Mouse (Mus musculus) A20 (cell line): ENCODE data around the gene Amhr2.

ENCODE experiments used
- DNase-seq: peaks from one replicate; pipeline ENCODE4 v3.0.0-alpha.2; 2011; ENCODE audit warnings: low read depth, low spot score

Gene Amhr2

DNA sequence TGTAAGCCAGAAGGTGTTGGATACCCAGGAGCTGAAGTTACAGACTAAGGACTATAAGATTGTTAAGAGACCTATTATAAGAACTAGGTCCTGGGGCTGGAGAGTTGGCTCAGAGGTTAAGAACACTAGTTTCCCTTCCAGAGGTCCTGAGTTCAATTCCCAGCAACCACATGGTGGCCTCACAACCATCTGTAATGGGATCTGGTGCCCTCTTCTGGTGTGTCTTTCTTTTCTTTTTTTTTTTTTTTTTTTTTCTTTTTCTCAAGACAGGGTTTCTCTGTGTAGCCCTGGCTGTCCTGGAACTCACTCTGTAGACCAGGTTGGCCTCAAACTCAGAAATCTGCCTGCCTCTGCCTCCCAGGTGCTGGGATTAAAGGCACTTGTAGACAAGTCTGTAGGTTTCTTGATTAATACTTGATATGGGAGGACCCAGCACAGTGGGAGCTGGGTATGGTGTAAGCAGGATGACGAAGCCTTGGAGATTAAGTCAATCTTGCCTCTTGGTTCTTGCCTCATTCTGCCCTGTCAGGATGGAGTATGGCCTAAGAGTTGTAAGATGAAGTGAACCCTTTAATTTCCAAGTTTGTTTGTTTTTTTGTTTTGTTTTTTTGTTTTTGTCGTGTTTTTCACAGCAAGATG is 21.4 kb upstream of the Amhr2 start:
- no peak for DNase-seq

GRCm38 (mm10) chr15:102424657-102425056 is 20.5 kb upstream of the Amhr2 start:
- no peak for DNase-seq

GRCm38 (mm10) chr15:102426963-102427362 is 18.2 kb upstream of the Amhr2 start:
- DNase-seq = no peak

- DNase-seq = no peak
Measured at GRCm38 (mm10) chr15:102432046-102432445, 13.1 kb upstream of the Amhr2 start.

DNA sequence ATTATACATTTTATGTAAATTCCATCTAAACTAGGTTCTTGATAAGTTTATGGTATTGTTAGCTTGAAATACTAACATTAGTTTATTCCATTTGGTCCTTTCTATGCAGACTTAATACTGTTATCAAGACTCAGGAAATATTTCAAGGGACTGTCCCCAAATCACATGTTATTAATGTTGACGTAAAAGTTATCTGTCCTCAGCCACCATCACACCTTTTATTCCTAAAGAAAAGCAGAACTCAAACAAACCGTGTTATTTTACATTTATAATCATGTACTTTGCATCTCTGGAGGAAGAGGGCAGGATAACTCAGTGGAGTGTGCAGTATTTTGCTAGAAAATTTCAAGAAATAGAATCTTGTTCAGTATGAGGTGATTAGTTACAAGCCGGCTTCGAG is 12.0 kb upstream of the Amhr2 start:
- DNase-seq = no peak

- DNase-seq = peak; percentile 73
Measured at GRCm38 (mm10) chr15:102442490-102442889, 2.7 kb upstream of the Amhr2 start.

GRCm38 (mm10) chr15:102446448-102446847 is 1.3 kb downstream of the Amhr2 start:
- DNase-seq = no peak

- no peak for DNase-seq
Measured at GRCm38 (mm10) chr15:102449366-102449765, 4.2 kb downstream of the Amhr2 start.

DNA sequence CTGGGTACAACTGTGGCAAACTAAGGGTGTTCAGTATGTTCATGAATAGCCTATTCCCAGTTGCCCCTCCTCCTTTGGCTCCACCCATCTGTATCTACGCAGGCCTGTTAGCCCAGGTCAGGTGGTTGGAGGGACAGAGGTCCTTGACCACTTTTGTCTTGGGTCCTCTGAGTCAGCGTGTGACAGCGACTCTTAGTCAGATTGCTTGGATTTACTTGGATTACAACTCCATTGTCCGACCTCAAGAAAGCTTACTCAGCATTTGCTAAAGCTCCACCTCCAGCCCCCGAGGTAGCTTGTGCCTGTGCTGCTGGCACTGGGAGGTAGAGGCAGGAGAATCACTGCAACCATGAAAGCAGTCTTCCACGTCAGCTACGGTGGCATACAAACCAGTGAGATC is 5.8 kb downstream of the Amhr2 start:
- DNase-seq = no peak

GRCm38 (mm10) chr15:102451666-102452430 is 6.7 kb downstream of the Amhr2 start:
- DNase-seq = no peak

- peak; percentile 68 for DNase-seq
Measured at GRCm38 (mm10) chr15:102455993-102456392, 10.8 kb downstream of the Amhr2 start.

DNA sequence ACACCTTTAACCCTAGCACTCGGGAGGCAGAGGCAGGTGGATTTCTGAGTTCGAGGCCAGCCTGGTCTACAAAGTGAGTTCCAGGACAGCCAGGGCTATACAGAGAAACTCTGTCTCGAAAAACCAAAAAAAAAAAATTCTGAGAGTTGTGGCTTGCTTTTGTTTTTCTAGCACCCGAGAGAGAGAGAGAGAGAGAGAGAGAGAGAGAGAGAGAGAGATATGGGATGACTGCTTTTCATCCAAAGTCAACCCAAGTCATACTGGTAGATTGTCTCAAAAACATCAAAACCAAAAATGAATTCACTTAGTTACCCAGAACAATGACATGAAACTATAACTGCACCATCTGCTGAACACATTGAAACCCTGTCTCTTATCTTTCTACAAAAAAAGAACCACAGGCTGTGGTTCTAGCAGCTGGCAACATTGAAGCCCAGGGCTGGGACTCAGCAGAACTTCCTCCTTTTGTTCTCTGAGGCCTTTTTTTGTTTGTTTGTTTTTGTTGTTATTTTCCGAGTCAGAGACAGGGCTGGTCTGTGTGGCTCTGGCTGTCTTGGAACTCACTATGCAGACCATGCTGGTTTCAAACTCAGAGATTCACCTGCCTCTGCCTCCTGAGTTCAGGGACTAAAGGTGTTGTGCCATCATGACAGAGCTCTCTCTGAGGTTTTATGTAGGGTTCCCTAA is 13.0 kb downstream of the Amhr2 start:
- DNase-seq = peak; percentile 83

DNA sequence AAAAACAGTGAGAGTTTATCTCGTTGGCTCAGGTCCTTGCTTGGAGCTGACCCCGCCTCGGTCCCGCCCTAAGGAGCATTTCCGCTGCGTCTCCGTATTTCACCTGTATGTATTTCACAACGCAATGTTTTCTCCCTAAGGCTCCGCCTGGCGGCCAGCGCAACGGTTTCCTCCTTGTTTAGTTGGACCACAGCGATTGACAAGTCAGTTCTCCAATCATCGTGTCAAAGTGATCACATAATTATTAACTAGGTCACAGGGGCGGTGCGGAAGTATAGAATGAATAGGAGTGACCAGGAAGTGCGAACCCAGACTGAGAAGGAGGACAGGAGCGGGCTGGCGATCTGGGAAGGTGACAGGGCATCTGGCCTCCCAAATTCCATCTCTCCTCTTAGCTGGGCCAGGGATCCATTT is 13.7 kb downstream of the Amhr2 start, which contains the start of gene Prr13:
Gene Prr13, plus strand, starts transcription at position 125 of the 414 bp plus-strand sequence.
- DNase-seq = peak; percentile 99

DNA sequence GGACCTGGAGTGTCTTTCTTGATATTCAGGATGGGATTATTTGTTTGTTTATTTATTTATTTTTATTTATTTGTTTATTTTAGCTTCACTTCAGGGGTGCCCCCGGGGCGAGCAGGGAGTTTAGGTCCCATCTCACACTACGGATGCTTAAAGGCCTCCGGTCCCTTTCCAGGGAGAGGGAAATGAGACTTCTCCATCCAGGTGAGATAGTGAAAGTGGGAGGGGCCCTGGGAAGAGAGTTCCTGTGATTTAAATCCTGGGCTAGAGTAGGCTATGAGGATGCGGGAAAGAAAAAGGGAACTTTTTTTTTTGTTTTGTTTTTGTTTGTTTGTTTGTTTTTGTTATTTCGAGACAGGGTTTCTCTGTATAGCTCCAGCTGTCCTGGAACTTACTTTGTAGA is 14.2 kb downstream of the Amhr2 start:
- DNase-seq = no peak

DNA sequence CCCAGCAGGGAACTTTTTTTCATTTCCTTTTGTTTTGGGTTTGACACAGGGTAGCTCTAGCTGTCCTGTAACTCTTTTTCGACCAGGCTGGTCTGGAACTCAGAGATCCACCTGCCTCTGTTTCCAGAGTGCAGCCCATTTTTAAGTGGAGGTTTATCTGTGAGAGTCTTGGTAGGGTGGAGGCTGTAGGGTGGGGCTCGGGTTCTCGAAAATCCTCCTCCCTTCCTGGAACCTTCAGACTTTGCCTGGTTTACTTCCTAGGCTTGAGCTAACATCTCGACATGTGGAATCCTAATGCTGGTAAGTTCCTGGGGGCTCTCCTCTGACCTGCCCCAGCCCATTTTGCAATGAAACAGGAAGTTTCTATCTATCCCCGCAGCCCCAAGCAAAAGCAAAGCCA is 14.7 kb downstream of the Amhr2 start:
- DNase-seq = peak; percentile 44

GRCm38 (mm10) chr15:102460409-102460808 is 15.2 kb downstream of the Amhr2 start:
- no peak for DNase-seq

- no peak for DNase-seq
Measured at GRCm38 (mm10) chr15:102460971-102461370, 15.8 kb downstream of the Amhr2 start.

DNA sequence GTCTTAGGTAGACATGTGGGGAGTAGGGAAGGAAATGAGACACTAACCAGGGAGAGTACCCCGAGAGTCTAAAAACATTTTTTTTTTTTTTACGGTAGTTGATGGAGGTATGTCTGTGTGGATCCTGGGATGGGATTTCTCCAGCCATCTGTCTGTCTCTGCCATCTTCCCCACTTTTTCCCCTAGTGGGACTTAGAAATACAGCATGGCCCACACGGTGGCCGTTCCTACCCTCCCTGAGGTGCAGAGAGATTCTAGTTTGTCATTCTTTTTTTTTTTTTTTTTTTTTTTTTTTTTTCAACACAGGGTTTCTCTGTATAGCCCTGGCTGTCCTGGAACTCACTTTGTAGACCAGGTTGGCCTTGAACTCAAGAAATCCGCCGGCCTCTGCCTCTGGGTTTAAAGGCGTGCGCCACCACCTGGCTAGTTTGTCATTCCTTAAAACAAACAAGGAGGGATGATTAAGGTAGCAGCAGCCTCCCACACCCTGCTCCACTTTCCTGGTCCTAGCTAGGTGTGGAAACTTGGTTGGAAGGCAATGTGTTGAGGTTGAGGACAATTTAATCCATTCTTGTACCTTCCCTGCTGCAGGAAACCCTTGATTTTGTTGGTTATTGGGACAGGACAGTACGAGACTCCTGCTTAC is 16.4 kb downstream of the Amhr2 start:
- DNase-seq = no peak

- DNase-seq = peak; percentile 60
Measured at GRCm38 (mm10) chr15:102463666-102464065, 18.5 kb downstream of the Amhr2 start.

DNA sequence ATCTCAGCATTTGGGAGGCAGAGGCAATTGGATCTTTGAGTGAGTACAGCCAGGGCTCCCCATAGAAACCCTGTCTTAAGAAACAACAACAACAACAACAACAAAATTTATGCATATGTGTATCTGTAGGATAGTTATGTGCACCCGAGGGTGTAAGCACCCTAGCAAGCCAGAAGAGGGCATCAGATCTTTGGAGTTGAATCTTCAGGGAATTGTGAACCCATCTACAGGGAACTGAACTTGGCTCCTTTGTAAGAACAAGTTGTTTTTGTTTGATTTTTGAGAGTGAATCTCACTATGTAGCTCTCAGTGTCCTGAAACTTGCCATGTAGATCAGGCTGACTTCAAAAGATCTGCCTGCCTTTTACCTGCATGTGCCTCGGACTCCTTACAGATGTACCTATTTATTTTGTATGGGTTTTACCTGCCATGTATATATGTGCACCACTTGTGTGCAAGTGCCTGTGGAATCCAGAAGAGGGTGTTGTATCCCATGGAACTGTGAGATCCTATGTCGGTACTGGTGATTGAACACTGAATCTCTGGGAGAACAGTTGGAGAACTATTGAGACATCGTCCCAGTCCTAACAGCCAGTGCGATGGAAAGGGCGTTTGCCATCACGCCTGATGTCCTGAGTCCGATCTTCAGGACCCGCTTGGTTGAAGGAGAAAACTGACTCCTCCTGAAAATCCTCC is 23.7 kb downstream of the Amhr2 start:
- DNase-seq = no peak

GRCm38 (mm10) chr15:102470183-102470604 is 25.0 kb downstream of the Amhr2 start, which contains the start of gene Pcbp2:
Gene Pcbp2, plus strand, starts transcription at chr15:102470539.
- peak; percentile 97 for DNase-seq
